ENCODE assay signal across 25 mouse cellular contexts in the genomic region with DNA sequence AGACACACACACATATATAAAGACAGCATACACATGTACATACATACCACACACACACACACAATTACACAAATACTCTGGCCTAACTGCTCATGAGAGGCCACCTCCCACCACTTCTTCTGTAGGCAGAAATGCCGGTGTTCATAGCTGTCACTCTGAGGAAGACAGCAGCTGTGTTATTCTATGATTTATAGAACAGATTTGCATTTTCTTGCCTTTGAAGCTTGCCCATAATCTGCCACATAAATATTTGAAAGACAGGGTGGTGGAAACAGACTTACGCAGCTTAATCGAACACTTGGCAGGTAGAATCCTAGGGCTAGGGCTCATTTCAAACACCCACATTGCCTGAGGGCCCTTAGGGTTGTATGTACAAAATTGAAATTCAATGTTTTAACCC. TPM values are rescaled to one million over a fixed set of nuclear protein-coding genes. Genes with fewer than 3 reads are reported as not detected.
DNase-seq lines count a peak whose midpoint lies in the region; ATAC-seq and TF ChIP-seq lines count a peak whose summit lies in the region.
"Had no signal": no experiment of that assay in that cellular context is flagged by ENCODE, and none has a peak within 500 bp of the region (broad histone marks: within the 10 kb centered on the region; RNA-seq: fewer than 3 reads in every experiment).

No protein-coding gene starts in this region.

- H3K9me3 ChIP-seq in embryonic facial prominence, embryonic 15.5 days (replicated peaks) = no peaks in the 10 kb centered on the region
- H3K9me3 ChIP-seq in forebrain, embryonic 14.5 days (replicated peaks; ENCODE audit: control insufficient read depth, low read length) = peaks cover 3% of the 10 kb centered on the region; the same call in 1 of the 2 replicates
- no peaks in the 10 kb centered on the region for H3K9me3 ChIP-seq in hindbrain, postnatal 0 days (ENCODE audit: low read length)
- H3K9me3 ChIP-seq: intestine, embryonic 15.5 days; lung, embryonic 15.5 days; stomach, embryonic 15.5 days had no signal

- no peaks in the 10 kb centered on the region for H3K27me3 ChIP-seq in embryonic facial prominence, embryonic 15.5 days
- H3K27me3 ChIP-seq in forebrain, embryonic 14.5 days (replicated peaks; ENCODE audit: control insufficient read depth, insufficient read depth, low read length) = no peaks in the 10 kb centered on the region
- no peaks in the 10 kb centered on the region for H3K27me3 ChIP-seq in hindbrain, postnatal 0 days (ENCODE audit: insufficient read depth, low read length)
- H3K27me3 ChIP-seq: heart, embryonic 13.5 days; intestine, embryonic 15.5 days; limb, embryonic 13.5 days; lung, embryonic 15.5 days; stomach, embryonic 15.5 days had no signal

- H3K36me3 ChIP-seq in embryonic facial prominence, embryonic 15.5 days = no peaks in the 10 kb centered on the region
- no peaks in the 10 kb centered on the region for H3K36me3 ChIP-seq in forebrain, embryonic 14.5 days (ENCODE audit: control insufficient read depth, insufficient read depth, low read length)
- H3K36me3 ChIP-seq in hindbrain, postnatal 0 days (ENCODE audit: insufficient read depth, low read length) = no peaks in the 10 kb centered on the region
- H3K36me3 ChIP-seq: heart, embryonic 13.5 days; intestine, embryonic 15.5 days; limb, embryonic 13.5 days; lung, embryonic 15.5 days; stomach, embryonic 15.5 days had no signal

- H3K9ac ChIP-seq in embryonic facial prominence, embryonic 15.5 days = no peak overlapping the region
- no peak overlapping the region for H3K9ac ChIP-seq in forebrain, embryonic 14.5 days (ENCODE audit: low read length)
- no peak overlapping the region for H3K9ac ChIP-seq in hindbrain, postnatal 0 days (replicated peaks; ENCODE audit: low read length)
- H3K9ac ChIP-seq: heart, embryonic 13.5 days; intestine, embryonic 15.5 days; limb, embryonic 13.5 days; liver, embryonic 14.5 days; lung, embryonic 15.5 days; stomach, embryonic 15.5 days had no signal

- WGBS in embryonic facial prominence, embryonic 15.5 days = 45% methylated on average over 3 of the region's 3 CpGs
- 43% methylated on average over 3 of the region's 3 CpGs for WGBS in forebrain, embryonic 14.5 days
- WGBS in hindbrain, postnatal 0 days = 46% methylated on average over 3 of the region's 3 CpGs

- ATAC-seq in embryonic facial prominence, embryonic 15.5 days (ENCODE audit: insufficient number of reproducible peaks, low FRiP score, low TSS enrichment, low read depth) = no peak
- peak; percentile 69 for ATAC-seq in forebrain, embryonic 14.5 days
- ATAC-seq in hindbrain, postnatal 0 days = 0 out of 2 replicates have a peak, but pooled peaks have one; percentile 36
- ATAC-seq: intestine, embryonic 15.5 days had no signal

- H3K4me3 ChIP-seq in layer of hippocampus, adult 2 months = no peak overlapping the region
- H3K4me3 ChIP-seq in embryonic facial prominence, embryonic 15.5 days (replicated peaks) = no peak overlapping the region
- H3K4me3 ChIP-seq in forebrain, embryonic 14.5 days (ENCODE audit: low read depth, low read length) = no peak overlapping the region
- no peak overlapping the region for H3K4me3 ChIP-seq in hindbrain, postnatal 0 days (ENCODE audit: low read length)
- H3K4me3 ChIP-seq: heart, embryonic 13.5 days; intestine, embryonic 15.5 days; limb, embryonic 13.5 days; lung, embryonic 15.5 days; stomach, embryonic 15.5 days had no signal

- H3K4me2 ChIP-seq in embryonic facial prominence, embryonic 15.5 days (replicated peaks) = no peak overlapping the region
- no peak overlapping the region for H3K4me2 ChIP-seq in forebrain, embryonic 14.5 days (ENCODE audit: low read length)
- no peak overlapping the region for H3K4me2 ChIP-seq in hindbrain, postnatal 0 days (ENCODE audit: low read depth, low read length)
- H3K4me2 ChIP-seq: heart, embryonic 13.5 days; intestine, embryonic 15.5 days; limb, embryonic 13.5 days; lung, embryonic 15.5 days; stomach, embryonic 15.5 days had no signal

- DNase-seq in layer of hippocampus, adult 2 months (ENCODE audit: low spot score in 2 of 2) = peak in 1 of 2 experiments; percentile 16
- DNase-seq in layer of hippocampus, adult 18-20 months (ENCODE audit: low spot score in 2 of 2) = no peak
- DNase-seq in forebrain, embryonic 14.5 days (ENCODE audit: low spot score) = peak; percentile 64
- DNase-seq in hindbrain, postnatal 0 days (ENCODE audit: low spot score) = peak; percentile 33
- DNase-seq in adrenal gland, adult (ENCODE audit: inconsistent age in 2 of 2, low spot score in 1 of 2) = no peak
- no peak for DNase-seq in spleen, postnatal 10 days (ENCODE audit: low spot score in 2 of 2)
- DNase-seq in cerebellum, postnatal 10 days = no peak
- DNase-seq: cerebellum, adult 9-11 months; heart, adult 11 months; heart, postnatal 36 days; kidney, postnatal 36 days; thymus, adult 18-20 months; thymus, postnatal 4 days had no signal

- peaks cover 44% of the 10 kb centered on the region for H3K4me1 ChIP-seq in embryonic facial prominence, embryonic 15.5 days
- H3K4me1 ChIP-seq in forebrain, embryonic 14.5 days (ENCODE audit: control insufficient read depth, insufficient read depth, low read length) = peaks cover 16% of the 10 kb centered on the region
- peaks cover 7% of the 10 kb centered on the region; the same call in 1 of the 2 replicates for H3K4me1 ChIP-seq in hindbrain, postnatal 0 days (ENCODE audit: insufficient read depth, low read length)

- peak overlapping the region; percentile 74 for H3K27ac ChIP-seq in layer of hippocampus, adult 2 months
- H3K27ac ChIP-seq in embryonic facial prominence, embryonic 15.5 days (replicated peaks) = 0 out of 2 replicates have a peak overlapping the region, but pooled peaks have one; percentile 36
- peak overlapping the region; percentile 77; the same call in 1 of the 2 replicates for H3K27ac ChIP-seq in forebrain, embryonic 14.5 days (ENCODE audit: low read depth, low read length)
- 0 out of 2 replicates have a peak overlapping the region, but pooled peaks have one; percentile 23 for H3K27ac ChIP-seq in hindbrain, postnatal 0 days
- H3K27ac ChIP-seq: heart, embryonic 13.5 days; intestine, embryonic 15.5 days; limb, embryonic 13.5 days; liver, embryonic 14.5 days; lung, embryonic 15.5 days; stomach, embryonic 15.5 days had no signal

- no peak for TF ChIP-seq CTCF in layer of hippocampus, adult 2 months (conservative IDR thresholded peaks at IDR 0.05)
- no peak for TF ChIP-seq CTCF in hindbrain, postnatal 0 days (IDR thresholded peaks at IDR 0.05; ENCODE audit: low read depth)

RNA-seq across cellular contexts. Expression of a gene that starts 32.6 kb away (rescaled TPM):
- 10 to 100 TPM; 19.4 to 20.6 TPM for total RNA-seq in layer of hippocampus, adult 2 months (2021)
- 10 to 100 TPM; 15.7 to 17.6 TPM for total RNA-seq in layer of hippocampus, adult 18-20 months (2021)
- polyA plus RNA-seq in embryonic facial prominence, embryonic 15.5 days (2015; fragmentation: Nextera tagmentation; extraction: Ambion mirVana) = 76.1 and 77.2 TPM in 2 replicates
- polyA plus RNA-seq in forebrain, embryonic 14.5 days (2014; fragmentation: Nextera tagmentation; extraction: Ambion mirVana) = 30.0 and 45.6 TPM in 2 replicates
- total RNA-seq in hindbrain, postnatal 0 days (2014; rRNA removed) = 76.3 and 84.0 TPM in 2 replicates
- polyA plus RNA-seq in hindbrain, postnatal 0 days (2015; fragmentation: Nextera tagmentation; extraction: Ambion mirVana) = 62.1 and 65.7 TPM in 2 replicates

RNA-seq across cellular contexts. Expression of a gene that starts 56.5 kb away (rescaled TPM):
- not detected for total RNA-seq in layer of hippocampus, adult 2 months (2021)
- total RNA-seq in layer of hippocampus, adult 18-20 months (2021) = not detected
- 0.24 TPM in 1 of 2 replicates, not detected in the other for polyA plus RNA-seq in embryonic facial prominence, embryonic 15.5 days (2015; fragmentation: Nextera tagmentation; extraction: Ambion mirVana)
- polyA plus RNA-seq in forebrain, embryonic 14.5 days (2014; fragmentation: Nextera tagmentation; extraction: Ambion mirVana) = 0.30 and 0.45 TPM in 2 replicates
- total RNA-seq in hindbrain, postnatal 0 days (2014; rRNA removed) = not detected in 2 replicates
- not detected in 2 replicates for polyA plus RNA-seq in hindbrain, postnatal 0 days (2015; fragmentation: Nextera tagmentation; extraction: Ambion mirVana)
- total RNA-seq: gastrocnemius, adult 8-10 months; layer of hippocampus, postnatal 10 days had no signal
- polyA plus RNA-seq: C2C12; heart, embryonic 13.5 days; kidney, embryonic 14.5 days; limb, embryonic 13.5 days; liver, embryonic 14.5 days; neural tube, embryonic 11.5 days had no signal

Comparison
In these comparisons a context has a peak if more than half of its experiments do, and no peak if none do; other contexts are left out.
1. DNase-seq: peak in forebrain, embryonic 14.5 days (single experiment) and hindbrain, postnatal 0 days (single experiment); none in layer of hippocampus, adult 18-20 months (0 of 2), adrenal gland, adult (0 of 2), spleen, postnatal 10 days (0 of 2) and cerebellum, postnatal 10 days (0 of 2).
2. H3K27ac ChIP-seq: peak in every context shown above with its lines; median percentile 77 in forebrain, embryonic 14.5 days; 74 in layer of hippocampus, adult 2 months; 36 in embryonic facial prominence, embryonic 15.5 days; 23 in hindbrain, postnatal 0 days.